21 mouse cellular contexts compared by ENCODE assay signal in genomic region chr3:58501961-58502360, GRCm38 (mm10). TPM values are rescaled to one million over a fixed set of nuclear protein-coding genes. Genes with fewer than 3 reads are reported as not detected.
DNase-seq lines count a peak whose midpoint lies in the region; ATAC-seq and TF ChIP-seq lines count a peak whose summit lies in the region.
"Had no signal": no experiment of that assay in that cellular context is flagged by ENCODE, and none has a peak within 500 bp of the region (broad histone marks: within the 10 kb centered on the region; RNA-seq: fewer than 3 reads in every experiment).

No protein-coding gene starts in this region.

- no peak overlapping the region for H3K4me3 ChIP-seq in spleen, adult 2 months (ENCODE audit: extremely low read depth, insufficient read depth, insufficient read length)
- H3K4me3 ChIP-seq in bone marrow, adult 2 months (replicated peaks; ENCODE audit: control insufficient read depth, low read depth, low read length) = peak overlapping the region; percentile 42
- no peak overlapping the region for H3K4me3 ChIP-seq in liver, embryonic 13.5 days (replicated peaks)
- H3K4me3 ChIP-seq: embryonic facial prominence, embryonic 13.5 days; gastrocnemius, adult 2 months; hindbrain, embryonic 15.5 days; limb, embryonic 15.5 days; midbrain, embryonic 10.5 days; neural tube, embryonic 12.5 days had no signal

- H3K9ac ChIP-seq in liver, embryonic 13.5 days = no peak overlapping the region
- H3K9ac ChIP-seq: embryonic facial prominence, embryonic 13.5 days; forebrain, postnatal 0 days; hindbrain, embryonic 15.5 days; limb, embryonic 15.5 days; neural tube, embryonic 12.5 days had no signal

- no peaks in the 10 kb centered on the region for H3K36me3 ChIP-seq in spleen, adult 2 months (ENCODE audit: control insufficient read depth, insufficient read depth, low read length)
- no peaks in the 10 kb centered on the region for H3K36me3 ChIP-seq in liver, embryonic 13.5 days
- H3K36me3 ChIP-seq: embryonic facial prominence, embryonic 13.5 days; hindbrain, embryonic 15.5 days; limb, embryonic 15.5 days; midbrain, embryonic 10.5 days; neural tube, embryonic 12.5 days had no signal

- H3K27me3 ChIP-seq in spleen, adult 2 months (ENCODE audit: control insufficient read depth, insufficient read depth, low read length) = no peaks in the 10 kb centered on the region
- no peaks in the 10 kb centered on the region for H3K27me3 ChIP-seq in liver, embryonic 13.5 days
- H3K27me3 ChIP-seq: embryonic facial prominence, embryonic 13.5 days; hindbrain, embryonic 15.5 days; limb, embryonic 15.5 days; neural tube, embryonic 12.5 days had no signal

- peak in 1 of 2 experiments; percentile 39 for DNase-seq in spleen, adult 2 months (ENCODE audit: low read depth in 1 of 2, low spot score in 2 of 2)
- DNase-seq in spleen, adult 12 weeks (ENCODE audit: low spot score) = no peak
- no peak for DNase-seq in liver, embryonic 13.5 days
- DNase-seq in layer of hippocampus, adult 9-10 months (ENCODE audit: low spot score) = no peak
- no peak for DNase-seq in kidney, adult 8-10 months
- DNase-seq in right cerebral cortex, postnatal 4 days = no peak
- DNase-seq: adrenal gland, adult 8-10 months; cerebellum, adult 8-10 months; forebrain, postnatal 0 days; gastrocnemius, adult 2 months; layer of hippocampus, adult 9-11 months; right cerebral cortex, postnatal 25 days; thymus, adult 2 months had no signal

- no peak overlapping the region for H3K4me2 ChIP-seq in liver, embryonic 13.5 days
- H3K4me2 ChIP-seq: embryonic facial prominence, embryonic 13.5 days; hindbrain, embryonic 15.5 days; limb, embryonic 15.5 days; neural tube, embryonic 12.5 days had no signal

- TF ChIP-seq POLR2A in spleen, adult 2 months (IDR thresholded peaks at IDR 0.05; ENCODE audit: low read depth, low read length) = no peak
- TF ChIP-seq POLR2A in bone marrow, adult 2 months (IDR thresholded peaks at IDR 0.05; ENCODE audit: borderline replicate concordance, control insufficient read depth, low read depth, low read length) = no peak

- ATAC-seq in liver, embryonic 13.5 days (ENCODE audit: low read depth) = 0 out of 2 replicates have a peak, but pooled peaks have one; percentile 31
- ATAC-seq in monocyte, adult 5-6 weeks (replicated peaks; ENCODE audit: insufficient number of reproducible peaks, low FRiP score, low TSS enrichment, poor library complexity, severe bottlenecking) = peak; percentile 94
- ATAC-seq: forebrain, postnatal 0 days; intestine, embryonic 16.5 days had no signal

- no peaks in the 10 kb centered on the region; the same call in 1 of the 2 replicates for H3K4me1 ChIP-seq in spleen, adult 2 months (ENCODE audit: control insufficient read depth, insufficient read depth, insufficient read length)
- peaks cover 5% of the 10 kb centered on the region for H3K4me1 ChIP-seq in bone marrow, adult 2 months (ENCODE audit: control insufficient read depth, insufficient read depth, low read length)
- peaks cover 16% of the 10 kb centered on the region for H3K4me1 ChIP-seq in liver, embryonic 13.5 days (replicated peaks)
- H3K4me1 ChIP-seq: embryonic facial prominence, embryonic 13.5 days; hindbrain, embryonic 15.5 days; limb, embryonic 15.5 days; midbrain, embryonic 10.5 days; neural tube, embryonic 12.5 days had no signal

- WGBS in spleen, adult 2 months = 8% methylated on average over 2 of the region's 2 CpGs
- WGBS in bone marrow, adult 2 months = 6% methylated on average over 2 of the region's 2 CpGs
- 10% methylated on average over 2 of the region's 2 CpGs for WGBS in liver, embryonic 13.5 days (ENCODE audit: insufficient replicate concordance)

- peak overlapping the region; percentile 44; the same call in 1 of the 2 replicates for H3K27ac ChIP-seq in spleen, adult 2 months (ENCODE audit: insufficient read depth, low read length)
- peak overlapping the region; percentile 72 for H3K27ac ChIP-seq in bone marrow, adult 2 months (ENCODE audit: control insufficient read depth, insufficient read depth, low read depth, low read length, poor library complexity)
- no peak overlapping the region for H3K27ac ChIP-seq in liver, embryonic 13.5 days
- H3K27ac ChIP-seq: embryonic facial prominence, embryonic 13.5 days; gastrocnemius, adult 2 months; hindbrain, embryonic 15.5 days; limb, embryonic 15.5 days; midbrain, embryonic 10.5 days; neural tube, embryonic 12.5 days had no signal

- TF ChIP-seq CTCF in spleen, adult 2 months (IDR thresholded peaks at IDR 0.05; ENCODE audit: extremely low read depth, insufficient read depth, insufficient read length, insufficient replicate concordance) = no peak
- no peak for TF ChIP-seq CTCF in bone marrow, adult 2 months (IDR thresholded peaks at IDR 0.05; ENCODE audit: control insufficient read depth, insufficient read depth, low read length)

- no peaks in the 10 kb centered on the region for H3K9me3 ChIP-seq in liver, embryonic 13.5 days (replicated peaks)
- H3K9me3 ChIP-seq: embryonic facial prominence, embryonic 13.5 days; hindbrain, embryonic 15.5 days; limb, embryonic 15.5 days; midbrain, embryonic 10.5 days; neural tube, embryonic 12.5 days had no signal

RNA-seq across cellular contexts. Expression of gene Eif2a, which starts 23.7 kb away (rescaled TPM):
- polyA plus RNA-seq in spleen, adult 2 months (2012; rRNA removed) = 3.3 and 3.4 TPM in 2 replicates
- polyA plus RNA-seq in bone marrow, adult 2 months (2011; ENCODE audit: insufficient read depth, insufficient read length, low replicate concordance, missing spikeins) = 21.5 and 34.5 TPM in 2 replicates
- 35.5 and 45.3 TPM in 2 replicates for polyA plus RNA-seq in liver, embryonic 13.5 days (2015; fragmentation: Nextera tagmentation; extraction: Ambion mirVana)
- 52.9 to 62.9 TPM (median 60.4 TPM) in 3 replicates for total RNA-seq in monocyte, adult 5-6 weeks (2017)

RNA-seq across cellular contexts. Expression of gene Serp1, which starts 23.7 kb away (rescaled TPM):
- 57.9 and 90.7 TPM in 2 replicates for polyA plus RNA-seq in spleen, adult 2 months (2012; rRNA removed)
- 23.7 and 30.7 TPM in 2 replicates for polyA plus RNA-seq in bone marrow, adult 2 months (2011; ENCODE audit: insufficient read depth, insufficient read length, low replicate concordance, missing spikeins)
- 101 and 125 TPM in 2 replicates for polyA plus RNA-seq in liver, embryonic 13.5 days (2015; fragmentation: Nextera tagmentation; extraction: Ambion mirVana)
- total RNA-seq in monocyte, adult 5-6 weeks (2017) = 138 to 231 TPM (median 205 TPM) in 3 replicates
